ENCODE assay signal across 17 mouse cellular contexts in the genomic region with DNA sequence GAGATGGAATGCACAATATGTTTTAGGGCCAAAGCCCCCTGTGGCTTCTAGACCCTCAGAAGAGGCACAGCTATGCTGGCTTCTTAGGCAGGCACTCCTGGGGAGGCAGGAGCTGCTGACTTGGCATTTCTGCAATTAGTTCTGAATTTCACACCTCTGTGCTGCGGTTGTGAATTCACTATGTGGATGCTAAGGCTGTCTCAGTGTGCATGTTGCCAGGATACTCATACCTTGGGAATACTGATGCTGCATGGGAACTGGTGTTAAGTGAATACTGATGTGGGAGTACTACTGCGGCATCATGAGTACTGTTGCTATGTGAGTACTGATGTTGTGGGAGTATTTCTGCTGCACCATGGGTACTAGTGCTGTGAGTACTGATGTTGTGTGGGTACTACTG. TPM values are rescaled to one million over a fixed set of nuclear protein-coding genes. Genes with fewer than 3 reads are reported as not detected.
DNase-seq lines count a peak whose midpoint lies in the region; ATAC-seq lines count a peak whose summit lies in the region.
"Had no signal": no experiment of that assay in that cellular context is flagged by ENCODE, and none has a peak within 500 bp of the region (broad histone marks: within the 10 kb centered on the region; RNA-seq: fewer than 3 reads in every experiment).

No protein-coding gene starts in this region.

- 81% methylated on average over 2 of the region's 2 CpGs for WGBS in heart, embryonic 11.5 days (ENCODE audit: insufficient replicate concordance)
- 86% methylated on average over 2 of the region's 2 CpGs for WGBS in neural tube, embryonic 12.5 days
- 73% methylated on average over 2 of the region's 2 CpGs for WGBS in hindbrain, embryonic 12.5 days

- H3K4me2 ChIP-seq in heart, embryonic 11.5 days: no peak overlapping the region
- H3K4me2 ChIP-seq in neural tube, embryonic 12.5 days (replicated peaks): no peak overlapping the region
- H3K4me2 ChIP-seq in hindbrain, embryonic 12.5 days (replicated peaks): no peak overlapping the region
- H3K4me2 ChIP-seq: heart, embryonic 15.5 days had no signal

- no peaks in the 10 kb centered on the region for H3K36me3 ChIP-seq in heart, embryonic 11.5 days (ENCODE audit: control insufficient read depth, insufficient read depth, low read length)
- H3K36me3 ChIP-seq in neural tube, embryonic 12.5 days: 0 out of 2 replicates have a peak, but pooled peaks cover 2% of the 10 kb centered on the region
- H3K36me3 ChIP-seq in hindbrain, embryonic 12.5 days: no peaks in the 10 kb centered on the region
- H3K36me3 ChIP-seq: heart, embryonic 15.5 days had no signal

- H3K9me3 ChIP-seq in heart, embryonic 11.5 days (replicated peaks; ENCODE audit: control insufficient read depth, low read length): no peaks in the 10 kb centered on the region
- H3K9me3 ChIP-seq in neural tube, embryonic 12.5 days: no peaks in the 10 kb centered on the region
- no peaks in the 10 kb centered on the region for H3K9me3 ChIP-seq in hindbrain, embryonic 12.5 days (replicated peaks)
- H3K9me3 ChIP-seq: heart, embryonic 15.5 days had no signal

- ATAC-seq in heart, embryonic 11.5 days (replicated peaks; ENCODE audit: insufficient number of reproducible peaks, low FRiP score, low TSS enrichment): no peak
- ATAC-seq in neural tube, embryonic 12.5 days (ENCODE audit: low FRiP score, low read depth): no peak
- no peak for ATAC-seq in hindbrain, embryonic 12.5 days (ENCODE audit: low FRiP score)
- no peak for ATAC-seq in inflammation-experienced regulatory T-cells, adult 6 months

- DNase-seq in heart, postnatal 36 days: no peak
- no peak for DNase-seq in neural tube, embryonic 10.5 days (ENCODE audit: extremely low spot score, low spot score)
- DNase-seq in adipocyte (ENCODE audit: low spot score): no peak
- DNase-seq in left cerebral cortex, adult 18-20 months (ENCODE audit: low spot score in 2 of 2): no peak
- DNase-seq: adrenal gland, postnatal 14 days; gastrocnemius, postnatal 14 days; kidney, adult 11 months; kidney, postnatal 36 days; lung, postnatal 36 days; retina, postnatal 1 day had no signal

- H3K27me3 ChIP-seq in heart, embryonic 11.5 days (ENCODE audit: control insufficient read depth, insufficient read depth, low read length): 0 out of 2 replicates have a peak, but pooled peaks cover 2% of the 10 kb centered on the region
- no peaks in the 10 kb centered on the region for H3K27me3 ChIP-seq in neural tube, embryonic 12.5 days (replicated peaks)
- H3K27me3 ChIP-seq in hindbrain, embryonic 12.5 days: no peaks in the 10 kb centered on the region
- H3K27me3 ChIP-seq: heart, embryonic 15.5 days had no signal

- H3K9ac ChIP-seq in heart, embryonic 11.5 days (ENCODE audit: low read depth, low read length): no peak overlapping the region
- no peak overlapping the region for H3K9ac ChIP-seq in neural tube, embryonic 12.5 days
- H3K9ac ChIP-seq in hindbrain, embryonic 12.5 days: no peak overlapping the region
- H3K9ac ChIP-seq: heart, embryonic 15.5 days had no signal

- peaks cover 48% of the 10 kb centered on the region for H3K4me1 ChIP-seq in heart, embryonic 11.5 days (ENCODE audit: control insufficient read depth, insufficient read depth, low read length)
- H3K4me1 ChIP-seq in neural tube, embryonic 12.5 days: peaks cover 62% of the 10 kb centered on the region
- peaks cover 72% of the 10 kb centered on the region for H3K4me1 ChIP-seq in hindbrain, embryonic 12.5 days

- no peak overlapping the region for H3K4me3 ChIP-seq in heart, embryonic 11.5 days (ENCODE audit: low read depth, low read length)
- H3K4me3 ChIP-seq in neural tube, embryonic 12.5 days: no peak overlapping the region
- H3K4me3 ChIP-seq in hindbrain, embryonic 12.5 days: no peak overlapping the region
- H3K4me3 ChIP-seq: erythroblast, embryonic 14.5 days; heart, embryonic 15.5 days; myocyte had no signal

- H3K27ac ChIP-seq in heart, embryonic 11.5 days (ENCODE audit: low read depth, low read length): 0 out of 2 replicates have a peak overlapping the region, but pooled peaks have one; percentile 22
- H3K27ac ChIP-seq in neural tube, embryonic 12.5 days: 0 out of 2 replicates have a peak overlapping the region, but pooled peaks have one; percentile 26
- peak overlapping the region; percentile 24 for H3K27ac ChIP-seq in hindbrain, embryonic 12.5 days
- H3K27ac ChIP-seq: heart, embryonic 15.5 days had no signal

- intact Hi-C loops in heart, postnatal 36 days (cut with DNase I): no loop called here

RNA-seq across cellular contexts. Expression of a gene that starts 30.8 kb away (rescaled TPM):
- polyA plus RNA-seq in heart, embryonic 11.5 days (2014; fragmentation: Nextera tagmentation; extraction: Ambion mirVana): 18.4 and 19.3 TPM in 2 replicates
- 10 to 100 TPM; 16.5 to 20.5 TPM for total RNA-seq in heart, postnatal 36 days (2021)
- 95.8 TPM in 2 replicates for polyA plus RNA-seq in neural tube, embryonic 12.5 days (2016; fragmentation: Nextera tagmentation; extraction: Ambion mirVana)
- polyA plus RNA-seq in hindbrain, embryonic 12.5 days (2016; fragmentation: Nextera tagmentation; extraction: Ambion mirVana): 98.7 and 106 TPM in 2 replicates
- polyA plus RNA-seq in inflammation-experienced regulatory T-cells, adult 6 months (2017; shearing (Covaris generic)): 1 to 10 TPM; 1.2 to 2.9 (median 1.5) TPM
- 10 to 100 TPM; 26.6 to 28.8 TPM for total RNA-seq in left cerebral cortex, adult 18-20 months (2021)
